Mouse (Mus musculus): ENCODE results near the gene Kmt2e. TPM values are rescaled to one million over a fixed set of nuclear protein-coding genes. Genes with fewer than 3 reads are reported as not detected.

Kmt2e gene
- polyA plus RNA-seq, 1 experiment from 2014 or later = 27.5 TPM

DNA sequence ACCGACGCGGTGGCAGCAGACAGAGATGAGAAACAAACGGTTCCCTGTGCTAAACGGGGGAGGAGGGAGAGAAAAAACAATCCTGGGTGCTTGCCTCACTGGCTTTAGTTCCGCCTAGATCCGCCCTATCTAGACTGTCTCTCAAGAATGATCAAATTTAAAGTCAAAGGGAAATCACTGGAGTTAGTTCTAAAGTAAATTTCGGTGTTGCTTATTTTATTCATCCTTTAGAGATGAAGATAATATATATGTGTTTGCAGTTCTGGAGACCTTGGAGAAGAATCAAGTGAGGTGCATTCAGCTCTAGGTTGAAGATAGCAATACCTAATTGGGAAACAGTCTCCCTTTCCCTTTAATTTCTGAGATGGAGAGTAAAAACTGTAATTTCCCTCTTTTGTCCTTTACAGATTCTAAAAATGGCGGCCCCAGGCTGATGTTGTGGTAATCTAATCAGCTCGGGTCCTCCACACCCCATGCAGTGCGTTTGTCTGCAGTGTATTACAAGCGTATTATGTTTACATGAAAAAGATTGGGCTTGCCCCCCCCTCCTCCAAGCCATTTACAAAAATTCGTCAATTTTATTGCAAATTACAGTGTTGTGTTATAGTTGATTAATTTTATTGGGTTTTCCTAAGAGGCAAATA, 1.4 kb downstream of the Kmt2e start:
- Histone ChIP-seq H3K27me3 (ENCODE audit: insufficient read depth, low read length) (no peaks in the 10 kb centered on the region), H3K4me3 (ENCODE audit: low read depth, low read length) (peak overlapping the region; percentile 91), H3K36me3 (replicated peaks; ENCODE audit: insufficient read depth, low read length) (0 out of 2 replicates have a peak, but pooled peaks cover 2% of the 10 kb centered on the region), H3K4me1 (ENCODE audit: insufficient read depth) (peaks cover 24% of the 10 kb centered on the region), H3K9ac (replicated peaks) (peak overlapping the region; percentile 98), H3K27ac (ENCODE audit: low read depth) (peak overlapping the region; percentile 100), H3K4me2 (ENCODE audit: low read depth, low read length) (peak overlapping the region; percentile 94), H3K9me3 (ENCODE audit: low read length) (no peaks in the 10 kb centered on the region)
- no peak for ATAC-seq
- WGBS (ENCODE audit: insufficient replicate concordance) = under 1% methylated on average over 13 of the region's 13 CpGs
- TF ChIP-seq EP300 (IDR thresholded peaks at IDR 0.05; ENCODE audit: low read depth) (no peak), CTCF (IDR thresholded peaks at IDR 0.05; ENCODE audit: low read depth) (no peak)
- DNase-seq = no peak

GRCm38 (mm10) chr5:23436735-23437134, 2.5 kb downstream of the Kmt2e start:
- H3K9ac ChIP-seq (replicated peaks) = peak overlapping the region; percentile 49

DNA sequence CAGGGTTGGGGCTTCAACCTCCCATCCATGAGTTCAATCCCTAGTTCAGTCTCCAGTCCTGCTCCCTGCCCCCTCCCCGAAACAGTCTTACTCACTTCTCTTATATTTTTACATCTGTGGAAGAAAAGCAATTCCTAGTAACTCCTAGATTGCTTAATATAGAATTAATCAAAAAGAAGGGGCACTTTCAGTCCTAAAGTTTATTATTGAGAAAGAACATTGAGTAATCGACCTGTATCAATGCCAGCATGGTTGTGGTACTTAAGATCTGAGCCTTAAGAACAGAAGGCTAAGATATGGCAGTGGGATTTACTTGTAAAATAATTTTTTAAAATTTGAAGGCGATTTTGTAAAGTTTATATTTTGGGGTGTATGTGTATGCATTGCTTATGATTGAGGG, 5.6 kb downstream of the Kmt2e start:
- H3K4me1 ChIP-seq (ENCODE audit: insufficient read depth) = peaks cover 32% of the 10 kb centered on the region
- WGBS (ENCODE audit: insufficient replicate concordance) = 82% methylated on average over 3 of the region's 3 CpGs
- no peak overlapping the region for H3K4me3 ChIP-seq (ENCODE audit: low read depth, low read length)
- DNase-seq (no peak), ATAC-seq (no peak)
- no peaks in the 10 kb centered on the region for H3K36me3 ChIP-seq (replicated peaks; ENCODE audit: insufficient read depth, low read length)
- H3K9me3 ChIP-seq (ENCODE audit: low read length) = no peaks in the 10 kb centered on the region
- no peak overlapping the region for H3K4me2 ChIP-seq (ENCODE audit: low read depth, low read length)
- no peak overlapping the region for H3K9ac ChIP-seq (replicated peaks)
- H3K27me3 ChIP-seq (ENCODE audit: insufficient read depth, low read length) = no peaks in the 10 kb centered on the region
- TF ChIP-seq EP300 (IDR thresholded peaks at IDR 0.05; ENCODE audit: low read depth) = no peak
- no peak for TF ChIP-seq CTCF (IDR thresholded peaks at IDR 0.05; ENCODE audit: low read depth)
- no peak overlapping the region for H3K27ac ChIP-seq (ENCODE audit: low read depth)

More at GRCm38 (mm10) chr5:23436735-23437134, 2.5 kb downstream of the Kmt2e start:
- TF ChIP-seq EP300 (IDR thresholded peaks at IDR 0.05; ENCODE audit: low read depth) (no peak), CTCF (IDR thresholded peaks at IDR 0.05; ENCODE audit: low read depth) (no peak)
- no peaks in the 10 kb centered on the region for H3K27me3 ChIP-seq (ENCODE audit: insufficient read depth, low read length)
- no peak overlapping the region for H3K27ac ChIP-seq (ENCODE audit: low read depth)
- 27% methylated on average over 2 of the region's 2 CpGs for WGBS (ENCODE audit: insufficient replicate concordance)
- no peak for DNase-seq
- no peak for ATAC-seq
- H3K9me3 ChIP-seq (ENCODE audit: low read length) = no peaks in the 10 kb centered on the region
- H3K4me2 ChIP-seq (ENCODE audit: low read depth, low read length) = peak overlapping the region; percentile 94
- no peaks in the 10 kb centered on the region for H3K36me3 ChIP-seq (replicated peaks; ENCODE audit: insufficient read depth, low read length)
- H3K4me3 ChIP-seq (ENCODE audit: low read depth, low read length) = peak overlapping the region; percentile 91
- peaks cover 23% of the 10 kb centered on the region for H3K4me1 ChIP-seq (ENCODE audit: insufficient read depth)

DNA sequence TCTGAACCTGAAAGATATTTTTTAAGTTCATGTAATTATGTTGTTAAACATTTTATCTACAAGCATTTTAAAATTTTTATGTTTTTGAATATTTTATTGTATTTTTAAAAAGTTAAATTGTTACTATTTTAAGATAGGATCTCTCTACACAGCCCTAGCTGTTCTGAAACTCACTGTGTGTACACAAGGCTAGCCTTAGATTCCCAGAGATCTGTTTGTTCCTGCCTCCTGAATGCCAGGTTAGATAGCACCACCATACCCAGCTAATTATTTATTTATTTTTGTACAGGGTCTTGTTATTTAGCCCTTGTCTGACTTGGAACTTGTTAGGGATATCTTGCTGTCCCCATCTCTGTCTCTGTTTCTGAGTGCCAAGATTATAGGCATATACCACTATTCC, 6.3 kb downstream of the Kmt2e start:
- no peak overlapping the region for H3K27ac ChIP-seq (ENCODE audit: low read depth)
- no peaks in the 10 kb centered on the region for H3K36me3 ChIP-seq (replicated peaks; ENCODE audit: insufficient read depth, low read length)
- H3K4me2 ChIP-seq (ENCODE audit: low read depth, low read length) = no peak overlapping the region
- H3K9ac ChIP-seq (replicated peaks) = no peak overlapping the region
- no peaks in the 10 kb centered on the region for H3K27me3 ChIP-seq (ENCODE audit: insufficient read depth, low read length)
- H3K4me1 ChIP-seq (ENCODE audit: insufficient read depth) = peaks cover 33% of the 10 kb centered on the region
- TF ChIP-seq CTCF (IDR thresholded peaks at IDR 0.05; ENCODE audit: low read depth) (no peak), EP300 (IDR thresholded peaks at IDR 0.05; ENCODE audit: low read depth) (no peak)
- DNase-seq = no peak
- no peak for ATAC-seq
- H3K4me3 ChIP-seq (ENCODE audit: low read depth, low read length) = no peak overlapping the region
- no peaks in the 10 kb centered on the region for H3K9me3 ChIP-seq (ENCODE audit: low read length)

DNA sequence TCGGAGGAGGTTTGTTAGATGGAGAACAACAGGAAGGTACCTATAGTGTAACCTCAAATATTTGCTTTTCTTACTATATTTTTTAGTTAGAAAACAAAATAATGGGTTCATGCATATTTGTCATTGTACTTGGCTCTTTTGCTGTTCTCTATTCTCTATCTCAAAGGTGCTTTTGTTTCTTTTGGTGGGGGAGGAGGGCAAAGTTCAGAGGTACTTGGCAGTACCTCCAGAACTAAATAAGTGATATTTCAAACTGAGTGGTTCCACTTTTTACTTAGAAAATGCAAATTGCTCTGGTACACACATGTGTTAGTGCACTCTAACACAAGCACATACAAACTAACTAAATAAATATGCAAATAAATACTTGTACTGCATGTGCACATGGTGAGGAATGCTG, 7.7 kb downstream of the Kmt2e start:
- no peak overlapping the region for H3K4me3 ChIP-seq (ENCODE audit: low read depth, low read length)
- no peak for DNase-seq
- no peak overlapping the region for H3K4me2 ChIP-seq (ENCODE audit: low read depth, low read length)
- H3K27me3 ChIP-seq (ENCODE audit: insufficient read depth, low read length) = no peaks in the 10 kb centered on the region
- H3K27ac ChIP-seq (ENCODE audit: low read depth) = no peak overlapping the region
- no peaks in the 10 kb centered on the region for H3K9me3 ChIP-seq (ENCODE audit: low read length)
- no peak for ATAC-seq
- no peaks in the 10 kb centered on the region for H3K36me3 ChIP-seq (replicated peaks; ENCODE audit: insufficient read depth, low read length)
- H3K9ac ChIP-seq (replicated peaks) = no peak overlapping the region
- H3K4me1 ChIP-seq (ENCODE audit: insufficient read depth) = peaks cover 27% of the 10 kb centered on the region
- no peak for TF ChIP-seq EP300 (IDR thresholded peaks at IDR 0.05; ENCODE audit: low read depth)
- no peak for TF ChIP-seq CTCF (IDR thresholded peaks at IDR 0.05; ENCODE audit: low read depth)
- 88% methylated on average over 1 of the region's 1 CpGs for WGBS (ENCODE audit: insufficient replicate concordance)

- no peak overlapping the region for H3K27ac ChIP-seq (ENCODE audit: low read depth)
- WGBS (ENCODE audit: insufficient replicate concordance) = 49% methylated on average over 4 of the region's 4 CpGs
- H3K27me3 ChIP-seq (ENCODE audit: insufficient read depth, low read length) = no peaks in the 10 kb centered on the region
- ATAC-seq (no peak), DNase-seq (no peak)
- TF ChIP-seq EP300 (IDR thresholded peaks at IDR 0.05; ENCODE audit: low read depth) (peak; percentile 23; the same call in 1 of the 2 replicates), CTCF (IDR thresholded peaks at IDR 0.05; ENCODE audit: low read depth) (no peak)
- H3K4me2 ChIP-seq (ENCODE audit: low read depth, low read length) = no peak overlapping the region; the same call in 1 of the 2 replicates
- peaks cover 23% of the 10 kb centered on the region for H3K4me1 ChIP-seq (ENCODE audit: insufficient read depth)
- H3K36me3 ChIP-seq (replicated peaks; ENCODE audit: insufficient read depth, low read length) = peaks cover 1% of the 10 kb centered on the region; the same call in 1 of the 2 replicates
- H3K4me3 ChIP-seq (ENCODE audit: low read depth, low read length) = no peak overlapping the region
- H3K9me3 ChIP-seq (ENCODE audit: low read length) = no peaks in the 10 kb centered on the region
- peak overlapping the region; percentile 30; the same call in 1 of the 2 replicates for H3K9ac ChIP-seq (replicated peaks)
Measured at GRCm38 (mm10) chr5:23444411-23444810, 10.2 kb downstream of the Kmt2e start.
